In genomic region chr19:10345696-10346095, GRCm38 (mm10) we compare ENCODE assay signal across 14 mouse cellular contexts. TPM values are rescaled to one million over a fixed set of nuclear protein-coding genes. Genes with fewer than 3 reads are reported as not detected.
A peak's percentile ranks its signal among the peaks of the same experiment; 100 is the strongest.
DNase-seq lines count a peak whose midpoint lies in the region; ATAC-seq and TF ChIP-seq lines count a peak whose summit lies in the region.
"Had no signal": no experiment of that assay in that cellular context is flagged by ENCODE, and none has a peak within 500 bp of the region (broad histone marks: within the 10 kb centered on the region; RNA-seq: fewer than 3 reads in every experiment).

No protein-coding gene starts in this region.

- WGBS in kidney, embryonic 14.5 days, result 46% methylated on average over 12 of the region's 12 CpGs

- ATAC-seq in kidney, embryonic 14.5 days (ENCODE audit: low FRiP score, low TSS enrichment), result peak; percentile 48
- ATAC-seq in megakaryocyte, adult 5-6 weeks (ENCODE audit: poor library complexity, severe bottlenecking), result no peak
- ATAC-seq in erythroblast, adult 5-6 weeks (replicated peaks; ENCODE audit: low FRiP score, poor library complexity, severe bottlenecking), result 0 out of 2 replicates have a peak, but pooled peaks have one; percentile 25
- ATAC-seq: CD4-positive, CD25-positive, alpha-beta regulatory T cell, adult 4 months; forebrain, postnatal 0 days; Patski had no signal

- no peak for TF ChIP-seq CTCF in E14TG2a.4 (conservative IDR thresholded peaks at IDR 0.05; ENCODE audit: low read length)

- no peak overlapping the region for H3K4me2 ChIP-seq in kidney, embryonic 14.5 days (replicated peaks; ENCODE audit: low read depth, low read length)

- no peak overlapping the region for H3K27ac ChIP-seq in kidney, embryonic 14.5 days (ENCODE audit: low read depth, low read length)

- H3K27me3 ChIP-seq in kidney, embryonic 14.5 days (ENCODE audit: control insufficient read depth, insufficient read depth, low read length), result peaks cover under 1% of the 10 kb centered on the region
- peaks cover 58% of the 10 kb centered on the region for H3K27me3 ChIP-seq in megakaryocyte, embryonic 14.5 days (replicated peaks)
- H3K27me3 ChIP-seq in E14TG2a.4 (ENCODE audit: insufficient read depth, low read length), result peaks cover 37% of the 10 kb centered on the region

- no peaks in the 10 kb centered on the region for H3K9me3 ChIP-seq in kidney, embryonic 14.5 days (ENCODE audit: control insufficient read depth, low read length)
- H3K9me3 ChIP-seq in megakaryocyte, embryonic 14.5 days, result peaks cover 7% of the 10 kb centered on the region; the same call in 1 of the 2 replicates
- H3K9me3 ChIP-seq in E14TG2a.4 (ENCODE audit: low read length), result no peaks in the 10 kb centered on the region

- no peak for DNase-seq in kidney, postnatal 25 days
- DNase-seq in cerebellum, adult 11 months, result no peak
- DNase-seq: cerebellum, adult 2 months; forebrain, postnatal 0 days; gastrocnemius, postnatal 36 days; kidney, postnatal 10 days had no signal

- no peak overlapping the region for H3K9ac ChIP-seq in kidney, embryonic 14.5 days (ENCODE audit: low read depth, low read length)
- H3K9ac ChIP-seq: forebrain, postnatal 0 days had no signal

- H3K4me3 ChIP-seq in kidney, embryonic 14.5 days (ENCODE audit: low read length), result no peak overlapping the region
- peak overlapping the region; percentile 8 for H3K4me3 ChIP-seq in megakaryocyte, embryonic 14.5 days (replicated peaks)
- H3K4me3 ChIP-seq in E14TG2a.4 (replicated peaks; ENCODE audit: low read length), result peak overlapping the region; percentile 37; the same call in 1 of the 2 replicates
- H3K4me3 ChIP-seq: erythroblast, embryonic 14.5 days had no signal

- H3K36me3 ChIP-seq in kidney, embryonic 14.5 days (ENCODE audit: control insufficient read depth, insufficient read depth, low read length), result no peaks in the 10 kb centered on the region
- no peaks in the 10 kb centered on the region for H3K36me3 ChIP-seq in megakaryocyte, embryonic 14.5 days (replicated peaks; ENCODE audit: low read length)
- H3K36me3 ChIP-seq in E14TG2a.4 (ENCODE audit: insufficient read depth, low read length), result no peaks in the 10 kb centered on the region

- H3K4me1 ChIP-seq in kidney, embryonic 14.5 days (ENCODE audit: control insufficient read depth, insufficient read depth, low read length), result no peaks in the 10 kb centered on the region
- peaks cover 23% of the 10 kb centered on the region for H3K4me1 ChIP-seq in megakaryocyte, embryonic 14.5 days
- H3K4me1 ChIP-seq in E14TG2a.4 (replicated peaks; ENCODE audit: low read depth, low read length), result peaks cover 43% of the 10 kb centered on the region

RNA-seq across cellular contexts. Expression of gene Dagla, which starts 41.0 kb away (rescaled TPM):
- 2.2 and 3.0 TPM in 2 replicates for polyA plus RNA-seq in kidney, embryonic 14.5 days (2014; fragmentation: Nextera tagmentation; extraction: Ambion mirVana)
- polyA plus RNA-seq in megakaryocyte, embryonic 14.5 days (2012; ENCODE audit: insufficient read depth, low replicate concordance), result 0.29 and 1.1 TPM in 2 replicates
- not detected in 2 replicates for total RNA-seq in megakaryocyte, adult 5-6 weeks (2015)
- not detected in 2 replicates for total RNA-seq in megakaryocyte, adult 5-6 weeks (2017)
- total RNA-seq in erythroblast, adult 5-6 weeks (2015; ENCODE audit: low replicate concordance), result not detected in 2 replicates
- not detected in 2 replicates for total RNA-seq in erythroblast, adult 5-6 weeks (2017; ENCODE audit: low replicate concordance)
- polyA plus RNA-seq: CD4-positive, CD25-positive, alpha-beta regulatory T cell, adult 4 months had no signal

RNA-seq across cellular contexts. Expression of gene Syt7, which starts 43.2 kb away (rescaled TPM):
- polyA plus RNA-seq in kidney, embryonic 14.5 days (2014; fragmentation: Nextera tagmentation; extraction: Ambion mirVana), result 2.1 and 2.3 TPM in 2 replicates
- polyA plus RNA-seq in megakaryocyte, embryonic 14.5 days (2012; ENCODE audit: insufficient read depth, low replicate concordance), result not detected in 2 replicates
- total RNA-seq in megakaryocyte, adult 5-6 weeks (2015), result not detected in 2 replicates
- not detected in 2 replicates for total RNA-seq in megakaryocyte, adult 5-6 weeks (2017)
- total RNA-seq in erythroblast, adult 5-6 weeks (2015; ENCODE audit: low replicate concordance), result not detected in 2 replicates
- not detected in 2 replicates for total RNA-seq in erythroblast, adult 5-6 weeks (2017; ENCODE audit: low replicate concordance)
- polyA plus RNA-seq: CD4-positive, CD25-positive, alpha-beta regulatory T cell, adult 4 months; erythroblast, embryonic 14.5 days had no signal
